9 mouse cellular contexts compared by ENCODE assay signal in the genomic region with DNA sequence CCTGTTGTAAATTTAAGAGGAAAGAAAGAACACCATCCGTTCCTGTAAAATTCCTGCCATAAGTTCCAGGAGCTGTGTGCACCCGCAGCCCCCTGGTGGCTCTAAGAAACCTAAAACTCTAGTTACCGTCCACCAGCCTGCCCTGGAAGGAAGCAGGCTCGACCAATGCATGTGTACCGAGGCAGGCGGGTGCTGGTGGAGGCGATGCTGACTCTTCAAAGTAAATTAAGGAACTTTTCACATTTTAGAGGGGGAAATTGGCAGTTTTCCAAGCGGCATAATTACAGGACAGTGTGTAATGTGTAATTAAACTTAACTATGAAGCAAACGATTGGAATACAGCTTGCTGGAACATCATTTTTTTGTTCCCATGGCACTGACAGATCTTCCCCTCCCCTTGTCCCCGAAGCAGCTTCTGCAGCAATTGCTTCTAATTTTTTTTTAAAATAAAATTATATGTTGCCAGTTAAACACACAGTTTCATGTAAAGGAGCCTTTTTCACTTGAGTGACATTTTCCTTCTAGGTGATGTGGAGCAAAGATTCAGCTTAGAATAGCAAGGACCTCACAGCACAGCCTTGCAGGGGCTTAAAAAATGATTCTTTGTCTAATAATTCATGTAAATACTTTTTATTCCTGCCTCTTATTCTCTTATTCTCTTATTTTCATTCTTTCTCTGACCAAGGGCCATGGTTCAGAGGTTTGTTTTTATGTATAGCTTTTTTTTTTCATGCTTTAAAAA.
DNase-seq lines count a peak whose midpoint lies in the region; ATAC-seq and TF ChIP-seq lines count a peak whose summit lies in the region.
"Had no signal": no experiment of that assay in that cellular context is flagged by ENCODE, and none has a peak within 500 bp of the region (broad histone marks: within the 10 kb centered on the region; RNA-seq: fewer than 3 reads in every experiment).

No protein-coding gene starts in this region.

- H3K9me3 ChIP-seq in lung, embryonic 14.5 days (ENCODE audit: low read depth, low read length): no peaks in the 10 kb centered on the region
- no peaks in the 10 kb centered on the region for H3K9me3 ChIP-seq in forebrain, embryonic 12.5 days
- no peaks in the 10 kb centered on the region for H3K9me3 ChIP-seq in liver, embryonic 12.5 days (replicated peaks)
- H3K9me3 ChIP-seq: embryonic facial prominence, embryonic 15.5 days had no signal

- TF ChIP-seq CTCF in lung, embryonic 14.5 days (IDR thresholded peaks at IDR 0.05; ENCODE audit: low read depth): peak; percentile 34; the same call in 1 of the 2 replicates

- no peak for ATAC-seq in lung, embryonic 14.5 days (ENCODE audit: insufficient read depth)
- ATAC-seq in forebrain, embryonic 12.5 days (ENCODE audit: low FRiP score): peak; percentile 72
- ATAC-seq in liver, embryonic 12.5 days: no peak
- no peak for ATAC-seq in erythroblast, adult 5-6 weeks (replicated peaks; ENCODE audit: low FRiP score, poor library complexity, severe bottlenecking)

- no peak overlapping the region for H3K4me3 ChIP-seq in lung, embryonic 14.5 days (ENCODE audit: low read depth, low read length)
- no peak overlapping the region for H3K4me3 ChIP-seq in forebrain, embryonic 12.5 days (replicated peaks)
- H3K4me3 ChIP-seq in liver, embryonic 12.5 days: no peak overlapping the region
- H3K4me3 ChIP-seq: embryonic facial prominence, embryonic 15.5 days had no signal

- H3K27ac ChIP-seq in lung, embryonic 14.5 days (ENCODE audit: low read depth): no peak overlapping the region
- peak overlapping the region; percentile 82 for H3K27ac ChIP-seq in forebrain, embryonic 12.5 days
- no peak overlapping the region for H3K27ac ChIP-seq in liver, embryonic 12.5 days
- H3K27ac ChIP-seq: embryonic facial prominence, embryonic 15.5 days had no signal

- no peaks in the 10 kb centered on the region for H3K27me3 ChIP-seq in lung, embryonic 14.5 days (ENCODE audit: insufficient read depth, low read length)
- H3K27me3 ChIP-seq in forebrain, embryonic 12.5 days: no peaks in the 10 kb centered on the region
- H3K27me3 ChIP-seq in liver, embryonic 12.5 days (replicated peaks): no peaks in the 10 kb centered on the region
- H3K27me3 ChIP-seq: embryonic facial prominence, embryonic 15.5 days had no signal

- no peak overlapping the region for H3K9ac ChIP-seq in lung, embryonic 14.5 days
- no peak overlapping the region for H3K9ac ChIP-seq in forebrain, embryonic 12.5 days
- H3K9ac ChIP-seq in liver, embryonic 12.5 days: no peak overlapping the region
- H3K9ac ChIP-seq: embryonic facial prominence, embryonic 15.5 days had no signal

- peak; percentile 19 for DNase-seq in lung, embryonic 14.5 days
- no peak for DNase-seq in lung, adult 18-20 months
- DNase-seq in layer of hippocampus, postnatal 10 days (ENCODE audit: low spot score in 2 of 2): peak; percentile 11 to 33
- peak; percentile 28 for DNase-seq in right cerebral cortex, postnatal 14 days
- no peak for DNase-seq in kidney, adult 18-20 months

- no peaks in the 10 kb centered on the region for H3K36me3 ChIP-seq in lung, embryonic 14.5 days (ENCODE audit: insufficient read depth)
- no peaks in the 10 kb centered on the region for H3K36me3 ChIP-seq in forebrain, embryonic 12.5 days (replicated peaks)
- H3K36me3 ChIP-seq in liver, embryonic 12.5 days: no peaks in the 10 kb centered on the region
- H3K36me3 ChIP-seq: embryonic facial prominence, embryonic 15.5 days had no signal

- 36% methylated on average over 10 of the region's 10 CpGs for whole genome bisulfite sequencing in lung, embryonic 14.5 days
- 16% methylated on average over 10 of the region's 10 CpGs for WGBS in forebrain, embryonic 12.5 days
- WGBS in liver, embryonic 12.5 days (ENCODE audit: insufficient replicate concordance): 51% methylated on average over 10 of the region's 10 CpGs

- no peaks in the 10 kb centered on the region for H3K4me1 ChIP-seq in lung, embryonic 14.5 days (ENCODE audit: insufficient read depth)
- H3K4me1 ChIP-seq in forebrain, embryonic 12.5 days: peaks cover 25% of the 10 kb centered on the region
- H3K4me1 ChIP-seq in liver, embryonic 12.5 days: no peaks in the 10 kb centered on the region
- H3K4me1 ChIP-seq: embryonic facial prominence, embryonic 15.5 days had no signal

- H3K4me2 ChIP-seq in lung, embryonic 14.5 days: no peak overlapping the region
- H3K4me2 ChIP-seq in forebrain, embryonic 12.5 days: peak overlapping the region; percentile 34
- no peak overlapping the region for H3K4me2 ChIP-seq in liver, embryonic 12.5 days
- H3K4me2 ChIP-seq: embryonic facial prominence, embryonic 15.5 days had no signal

Comparison
In these comparisons a context has a peak if more than half of its experiments do, and no peak if none do; other contexts are left out.
1. DNase-seq: peak in lung, embryonic 14.5 days (single experiment), layer of hippocampus, postnatal 10 days (2 of 2) and right cerebral cortex, postnatal 14 days (single experiment); none in lung, adult 18-20 months (0 of 2) and kidney, adult 18-20 months (single experiment).